Mouse (Mus musculus) stomach, postnatal 0 days (tissue): Measurements from ENCODE around the gene Vezf1. TPM values are rescaled to one million over a fixed set of nuclear protein-coding genes. Genes with fewer than 3 reads are reported as not detected.

Source experiments
- ATAC-seq: fragments of 200-750 bp; cut with Nextera tagmentation; 2 replicates; pipeline ENCODE4 v1.8.0; 2017; ENCODE audit not compliant: low FRiP score, low TSS enrichment
- DNase-seq: peaks from one replicate; pipeline ENCODE4 v3.0.0-alpha.2; 2016; ENCODE audit warnings: low spot score
- H3K27ac ChIP-seq: fragments of 300-500 bp; sonication (generic); replicated peaks from 2 replicates; pipeline ENCODE4 v1.5.1; 2014; ENCODE audit warnings: mild to moderate bottlenecking, control low read depth
- H3K27me3 ChIP-seq: fragments of 300-500 bp; sonication (generic); 2 replicates; pipeline ENCODE4 v1.6.1; 2014; ENCODE audit warnings: low read length; ENCODE audit not compliant: control insufficient read depth, insufficient read depth
- H3K36me3 ChIP-seq: fragments of 300-500 bp; sonication (generic); 2 replicates; pipeline ENCODE4 v1.6.1; 2014; ENCODE audit warnings: low read length, mixed read lengths; ENCODE audit not compliant: control insufficient read depth, insufficient read depth
- H3K4me1 ChIP-seq: fragments of 300-500 bp; sonication (generic); replicated peaks from 2 replicates; pipeline ENCODE4 v1.6.1; 2014; ENCODE audit warnings: antibody characterized with exemption; ENCODE audit not compliant: control insufficient read depth, insufficient read depth
- H3K4me2 ChIP-seq: fragments of 300-500 bp; sonication (generic); replicated peaks from 2 replicates; pipeline ENCODE4 v1.6.1; 2014; ENCODE audit warnings: low read depth, mild to moderate bottlenecking, control low read depth, moderate library complexity
- H3K4me3 ChIP-seq: fragments of 300-500 bp; sonication (generic); 2 replicates; pipeline ENCODE4 v1.5.1; 2014; ENCODE audit warnings: low read depth, low read length, control low read depth
- H3K9ac ChIP-seq: fragments of 300-500 bp; sonication (generic); 2 replicates; pipeline ENCODE4 v1.6.1; 2014; ENCODE audit warnings: mild to moderate bottlenecking, low read length, control low read depth, mixed read lengths
- H3K9me3 ChIP-seq: fragments of 300-500 bp; sonication (generic); 2 replicates; pipeline ENCODE4 v1.6.1; 2016; ENCODE audit warnings: low read length; ENCODE audit not compliant: control insufficient read depth
- CTCF ChIP-seq: IDR thresholded peaks from 2 replicates; pipeline ENCODE4 v1.5.1; 2016; ENCODE audit warnings: antibody characterized with exemption, low read depth, mild to moderate bottlenecking, moderate library complexity
- EP300 ChIP-seq: optimal IDR thresholded peaks from 2 replicates; pipeline ENCODE3; 2016; ENCODE audit warnings: antibody characterized with exemption
- WGBS: fragments of 180-500 bp; shearing (Covaris S2); extraction: QIAGEN DNeasy Blood & Tissue Kit; methylation state at CpG from one replicate; pipeline ENCODE4 v1.1.7; 2014; 5-methylcytosine and 5-hydroxymethylcytosine counted together
- polyA plus RNA-seq: library from polyadenylated mRNA; unstranded; fragments of >200 nt; fragmentation: Nextera tagmentation; extraction: Ambion mirVana; gene quantifications from 2 replicates; pipeline ENCODE4 v1.2.1, GENCODE M21; 2015

Vezf1 gene
- polyA plus RNA-seq, 1 experiment from 2014 or later = 15.9 TPM

- Histone ChIP-seq H3K9me3 (no peaks in the 10 kb centered on the region), H3K27ac (no peak overlapping the region), H3K27me3 (no peaks in the 10 kb centered on the region), H3K4me3 (no peak overlapping the region), H3K36me3 (peaks cover 25% of the 10 kb centered on the region; the same call in 1 of the 2 replicates), H3K4me2 (no peak overlapping the region), H3K9ac (no peak overlapping the region), H3K4me1 (no peaks in the 10 kb centered on the region)
- no peak for ATAC-seq
- WGBS = 79% methylated on average over 1 of the region's 1 CpGs
- TF ChIP-seq EP300 = no peak
- TF ChIP-seq CTCF = no peak
- DNase-seq = no peak
These were observed 8.3 kb downstream of the Vezf1 start for GRCm38 (mm10) chr11:88076394-88076793.

- no peaks in the 10 kb centered on the region for H3K27me3 ChIP-seq
- no peaks in the 10 kb centered on the region for H3K4me1 ChIP-seq
- H3K27ac ChIP-seq = no peak overlapping the region
- no peaks in the 10 kb centered on the region for H3K9me3 ChIP-seq
- TF ChIP-seq EP300 (no peak), CTCF (no peak)
- H3K36me3 ChIP-seq = peaks cover 23% of the 10 kb centered on the region
- no peak overlapping the region for H3K4me3 ChIP-seq
- no peak for ATAC-seq
- H3K9ac ChIP-seq = no peak overlapping the region
- 72% methylated on average over 6 of the region's 6 CpGs for WGBS
- DNase-seq = no peak
- H3K4me2 ChIP-seq = no peak overlapping the region
These were observed 15.6 kb downstream of the Vezf1 start for GRCm38 (mm10) chr11:88083699-88084098.

- H3K27ac ChIP-seq = peak overlapping the region; percentile 53
- no peaks in the 10 kb centered on the region for H3K4me1 ChIP-seq
- 5% methylated on average over 25 of the region's 25 CpGs for WGBS
- H3K9ac ChIP-seq = peak overlapping the region; percentile 41
- H3K4me2 ChIP-seq = peak overlapping the region; percentile 54
- H3K36me3 ChIP-seq = peaks cover 3% of the 10 kb centered on the region; the same call in 1 of the 2 replicates
- DNase-seq (peak; percentile 84), ATAC-seq (peak; percentile 94)
- no peaks in the 10 kb centered on the region for H3K9me3 ChIP-seq
- H3K27me3 ChIP-seq = no peaks in the 10 kb centered on the region
- no peak for TF ChIP-seq CTCF
- no peak for TF ChIP-seq EP300
- peak overlapping the region; percentile 25 for H3K4me3 ChIP-seq
These were observed 18.9 kb downstream of the Vezf1 start for GRCm38 (mm10) chr11:88086737-88087627.

- Histone ChIP-seq H3K9me3 (no peaks in the 10 kb centered on the region), H3K36me3 (no peaks in the 10 kb centered on the region), H3K4me1 (no peaks in the 10 kb centered on the region), H3K9ac (no peak overlapping the region), H3K27ac (no peak overlapping the region), H3K4me2 (no peak overlapping the region), H3K4me3 (no peak overlapping the region), H3K27me3 (no peaks in the 10 kb centered on the region)
- ATAC-seq = no peak
- WGBS = 68% methylated on average over 5 of the region's 5 CpGs
- no peak for TF ChIP-seq CTCF
- no peak for TF ChIP-seq EP300
- no peak for DNase-seq
These were observed 21.1 kb downstream of the Vezf1 start for GRCm38 (mm10) chr11:88089150-88089549.

GRCm38 (mm10) chr11:88090293-88090692 lies 22.2 kb downstream of the Vezf1 start:
- Histone ChIP-seq H3K4me3 (no peak overlapping the region), H3K27ac (no peak overlapping the region), H3K36me3 (no peaks in the 10 kb centered on the region), H3K4me1 (no peaks in the 10 kb centered on the region), H3K4me2 (no peak overlapping the region), H3K27me3 (no peaks in the 10 kb centered on the region), H3K9me3 (no peaks in the 10 kb centered on the region), H3K9ac (no peak overlapping the region)
- no peak for DNase-seq
- WGBS = 74% methylated on average over 5 of the region's 5 CpGs
- TF ChIP-seq CTCF = no peak
- TF ChIP-seq EP300 = no peak
- ATAC-seq = no peak

- H3K27me3 ChIP-seq = no peaks in the 10 kb centered on the region
- no peaks in the 10 kb centered on the region for H3K4me1 ChIP-seq
- H3K4me2 ChIP-seq = no peak overlapping the region
- no peak for ATAC-seq
- H3K4me3 ChIP-seq = no peak overlapping the region
- H3K36me3 ChIP-seq = no peaks in the 10 kb centered on the region
- 71% methylated on average over 1 of the region's 1 CpGs for WGBS
- no peak for DNase-seq
- H3K9ac ChIP-seq = no peak overlapping the region
- H3K27ac ChIP-seq = no peak overlapping the region
- H3K9me3 ChIP-seq = no peaks in the 10 kb centered on the region
- TF ChIP-seq EP300 (no peak), CTCF (no peak)
These were observed 23.9 kb downstream of the Vezf1 start for GRCm38 (mm10) chr11:88091949-88092348.
